Mouse (Mus musculus): Measurements from ENCODE around the gene Tbcc. TPM values are rescaled to one million over a fixed set of nuclear protein-coding genes. Genes with fewer than 3 reads are reported as not detected.

Gene Tbcc
- polyA plus RNA-seq, 1 experiment from 2014 or later = 80.2 TPM

Other genes with a start within 250 kb of the Tbcc start
- gene Klc4, start 244.7 kb upstream of the Tbcc start, polyA plus RNA-seq (2016; fragmentation: Nextera tagmentation; extraction: Ambion mirVana) = 28.5 and 29.8 TPM in 2 replicates
- gene Mrpl2, start 244.5 kb upstream of the Tbcc start, polyA plus RNA-seq (2016; fragmentation: Nextera tagmentation; extraction: Ambion mirVana) = 98.1 and 102 TPM in 2 replicates
- 57.3 and 61.1 TPM in 2 replicates for gene Cul7, start 240.3 kb upstream of the Tbcc start, polyA plus RNA-seq (2016; fragmentation: Nextera tagmentation; extraction: Ambion mirVana)
- gene Rrp36, start 216.3 kb upstream of the Tbcc start, polyA plus RNA-seq (2016; fragmentation: Nextera tagmentation; extraction: Ambion mirVana) = 62.6 and 67.6 TPM in 2 replicates
- 170 and 174 TPM in 2 replicates for gene Mea1, start 211.9 kb upstream of the Tbcc start, polyA plus RNA-seq (2016; fragmentation: Nextera tagmentation; extraction: Ambion mirVana)
- gene Klhdc3, start 209.8 kb upstream of the Tbcc start, polyA plus RNA-seq (2016; fragmentation: Nextera tagmentation; extraction: Ambion mirVana) = 134 and 137 TPM in 2 replicates
- gene Ppp2r5d, start 185.6 kb upstream of the Tbcc start, polyA plus RNA-seq (2016; fragmentation: Nextera tagmentation; extraction: Ambion mirVana) = 110 and 111 TPM in 2 replicates
- gene Pex6, start 179.2 kb upstream of the Tbcc start, polyA plus RNA-seq (2016; fragmentation: Nextera tagmentation; extraction: Ambion mirVana) = 43.0 and 45.1 TPM in 2 replicates
- gene Gnmt, start 161.5 kb upstream of the Tbcc start, polyA plus RNA-seq (2016; fragmentation: Nextera tagmentation; extraction: Ambion mirVana) = 0.69 and 0.74 TPM in 2 replicates
- gene Cnpy3, start 138.5 kb upstream of the Tbcc start, polyA plus RNA-seq (2016; fragmentation: Nextera tagmentation; extraction: Ambion mirVana) = 61.2 and 63.1 TPM in 2 replicates
- 0.41 and 0.47 TPM in 2 replicates for gene Ptcra, start 127.0 kb upstream of the Tbcc start, polyA plus RNA-seq (2016; fragmentation: Nextera tagmentation; extraction: Ambion mirVana)
- 54.8 and 59.5 TPM in 2 replicates for gene 2310039H08Rik, start 118.0 kb upstream of the Tbcc start, polyA plus RNA-seq (2016; fragmentation: Nextera tagmentation; extraction: Ambion mirVana)
- gene Rpl7l1, start 108.0 kb upstream of the Tbcc start, polyA plus RNA-seq (2016; fragmentation: Nextera tagmentation; extraction: Ambion mirVana) = 180 and 184 TPM in 2 replicates
- 4.6 and 5.5 TPM in 2 replicates for gene Bicral, start 32.2 kb upstream of the Tbcc start, polyA plus RNA-seq (2016; fragmentation: Nextera tagmentation; extraction: Ambion mirVana)
- 0.09 TPM in 1 of 2 replicates, not detected in the other for gene Prph2, start 19.8 kb downstream of the Tbcc start, polyA plus RNA-seq (2016; fragmentation: Nextera tagmentation; extraction: Ambion mirVana)
- gene Ubr2, start 119.9 kb downstream of the Tbcc start, polyA plus RNA-seq (2016; fragmentation: Nextera tagmentation; extraction: Ambion mirVana) = 21.1 and 22.8 TPM in 2 replicates

Measured in embryonic facial prominence, embryonic 12.5 days (tissue).